Comparison of ENCODE assay signal across 8 mouse cellular contexts in genomic region chr1:167230930-167231611, GRCm38 (mm10). TPM values are rescaled to one million over a fixed set of nuclear protein-coding genes. Genes with fewer than 3 reads are reported as not detected.
DNase-seq lines count a peak whose midpoint lies in the region; ATAC-seq and TF ChIP-seq lines count a peak whose summit lies in the region.

No protein-coding gene starts in this region.

- TF ChIP-seq CTCF in intestine, postnatal 0 days (IDR thresholded peaks at IDR 0.05; ENCODE audit: low read depth) = peak; percentile 36; the same call in 1 of the 2 replicates

- WGBS in hindbrain, embryonic 12.5 days = 88% methylated on average over 17 of the region's 17 CpGs
- WGBS in hindbrain, embryonic 14.5 days = 87% methylated on average over 17 of the region's 17 CpGs
- whole genome bisulfite sequencing in intestine, postnatal 0 days = 80% methylated on average over 17 of the region's 17 CpGs

- H3K27ac ChIP-seq in hindbrain, embryonic 12.5 days = 0 out of 2 replicates have a peak overlapping the region, but pooled peaks have one; percentile 7
- no peak overlapping the region for H3K27ac ChIP-seq in hindbrain, embryonic 14.5 days
- no peak overlapping the region for H3K27ac ChIP-seq in intestine, postnatal 0 days (ENCODE audit: low read depth, low read length)

- H3K4me2 ChIP-seq in hindbrain, embryonic 12.5 days (replicated peaks) = no peak overlapping the region
- no peak overlapping the region for H3K4me2 ChIP-seq in hindbrain, embryonic 14.5 days (replicated peaks)
- no peak overlapping the region for H3K4me2 ChIP-seq in intestine, postnatal 0 days (replicated peaks; ENCODE audit: low read depth)

- H3K9me3 ChIP-seq in hindbrain, embryonic 12.5 days (replicated peaks) = no peaks in the 10 kb centered on the region
- no peaks in the 10 kb centered on the region for H3K9me3 ChIP-seq in hindbrain, embryonic 14.5 days (ENCODE audit: control insufficient read depth, low read length)
- H3K9me3 ChIP-seq in intestine, postnatal 0 days (ENCODE audit: control insufficient read depth) = no peaks in the 10 kb centered on the region

- H3K36me3 ChIP-seq in hindbrain, embryonic 12.5 days = peaks cover 74% of the 10 kb centered on the region
- peaks cover 52% of the 10 kb centered on the region for H3K36me3 ChIP-seq in hindbrain, embryonic 14.5 days (replicated peaks; ENCODE audit: control insufficient read depth, insufficient read depth)
- H3K36me3 ChIP-seq in intestine, postnatal 0 days (ENCODE audit: control insufficient read depth, insufficient read depth) = peaks cover 9% of the 10 kb centered on the region; the same call in 1 of the 2 replicates

- ATAC-seq in hindbrain, embryonic 12.5 days (ENCODE audit: low FRiP score) = peak; percentile 32; the same call in 1 of the 2 replicates
- no peak for ATAC-seq in hindbrain, embryonic 14.5 days (ENCODE audit: low FRiP score)
- ATAC-seq in intestine, postnatal 0 days = peak; percentile 64; the same call in 1 of the 2 replicates
- ATAC-seq in monocyte, adult 5-6 weeks (replicated peaks; ENCODE audit: insufficient number of reproducible peaks, low FRiP score, low TSS enrichment, poor library complexity, severe bottlenecking) = no peak; the same call in 1 of the 2 replicates

- H3K4me3 ChIP-seq in hindbrain, embryonic 12.5 days = no peak overlapping the region
- no peak overlapping the region for H3K4me3 ChIP-seq in hindbrain, embryonic 14.5 days (replicated peaks; ENCODE audit: low read length)
- no peak overlapping the region for H3K4me3 ChIP-seq in intestine, postnatal 0 days (ENCODE audit: low read depth, low read length)

- no peaks in the 10 kb centered on the region for H3K27me3 ChIP-seq in hindbrain, embryonic 12.5 days
- no peaks in the 10 kb centered on the region for H3K27me3 ChIP-seq in hindbrain, embryonic 14.5 days (ENCODE audit: control insufficient read depth, insufficient read depth, low read length)
- no peaks in the 10 kb centered on the region for H3K27me3 ChIP-seq in intestine, postnatal 0 days (replicated peaks; ENCODE audit: control insufficient read depth, insufficient read depth, low read length)

- no peak for DNase-seq in hindbrain, embryonic 14.5 days (ENCODE audit: low spot score)
- DNase-seq in 3T3-L1 (ENCODE audit: low read depth, low spot score) (peak; percentile 55), R1 (ENCODE audit: low read depth, low spot score) (peak; percentile 81)
- no peak for DNase-seq in urinary bladder, postnatal 10 days (ENCODE audit: low spot score)
- DNase-seq in heart, adult 9 months (ENCODE audit: low spot score in 2 of 2) = no peak

- no peaks in the 10 kb centered on the region for H3K4me1 ChIP-seq in hindbrain, embryonic 12.5 days
- no peaks in the 10 kb centered on the region for H3K4me1 ChIP-seq in hindbrain, embryonic 14.5 days (replicated peaks; ENCODE audit: control insufficient read depth, insufficient read depth, low read length)
- no peaks in the 10 kb centered on the region for H3K4me1 ChIP-seq in intestine, postnatal 0 days (replicated peaks; ENCODE audit: control insufficient read depth, insufficient read depth, low read length)

- H3K9ac ChIP-seq in hindbrain, embryonic 12.5 days = no peak overlapping the region
- no peak overlapping the region for H3K9ac ChIP-seq in hindbrain, embryonic 14.5 days
- H3K9ac ChIP-seq in intestine, postnatal 0 days (ENCODE audit: low read depth, low read length) = no peak overlapping the region

RNA-seq across cellular contexts. Expression of gene Uck2, which starts 54.0 kb away (rescaled TPM):
- 98.6 and 112 TPM in 2 replicates for polyA plus RNA-seq in hindbrain, embryonic 12.5 days (2016; fragmentation: Nextera tagmentation; extraction: Ambion mirVana)
- polyA plus RNA-seq in hindbrain, embryonic 14.5 days (2014; fragmentation: Nextera tagmentation; extraction: Ambion mirVana) = 48.8 and 49.6 TPM in 2 replicates
- polyA plus RNA-seq in intestine, postnatal 0 days (2015; fragmentation: Nextera tagmentation; extraction: Ambion mirVana) = 10.1 and 10.8 TPM in 2 replicates
- 12.9 to 32.1 TPM (median 23.7 TPM) in 3 replicates for total RNA-seq in monocyte, adult 5-6 weeks (2017)

Comparison
In these comparisons a context has a peak if more than half of its experiments do, and no peak if none do; other contexts are left out.
1. ATAC-seq: peak in hindbrain, embryonic 12.5 days (single experiment) and intestine, postnatal 0 days (single experiment); none in hindbrain, embryonic 14.5 days (single experiment) and monocyte, adult 5-6 weeks (single experiment).
2. DNase-seq: peak in 3T3-L1 (single experiment) and R1 (single experiment); none in hindbrain, embryonic 14.5 days (single experiment), urinary bladder, postnatal 10 days (single experiment) and heart, adult 9 months (0 of 2).